Mouse (Mus musculus): ENCODE measurements around the gene Jpt1. TPM values are rescaled to one million over a fixed set of nuclear protein-coding genes. Genes with fewer than 3 reads are reported as not detected.

Jpt1 gene
- 100 to 1,000 TPM; 110 TPM for total RNA-seq (2021)
- 116 and 124 TPM in 2 replicates for polyA plus RNA-seq (2012; rRNA removed)
- long read RNA-seq, partial matches to known transcripts = 0 of 6 reads
- long read RNA-seq, other reads (novel, unspliced or antisense) = 5 of 6 reads

DNA sequence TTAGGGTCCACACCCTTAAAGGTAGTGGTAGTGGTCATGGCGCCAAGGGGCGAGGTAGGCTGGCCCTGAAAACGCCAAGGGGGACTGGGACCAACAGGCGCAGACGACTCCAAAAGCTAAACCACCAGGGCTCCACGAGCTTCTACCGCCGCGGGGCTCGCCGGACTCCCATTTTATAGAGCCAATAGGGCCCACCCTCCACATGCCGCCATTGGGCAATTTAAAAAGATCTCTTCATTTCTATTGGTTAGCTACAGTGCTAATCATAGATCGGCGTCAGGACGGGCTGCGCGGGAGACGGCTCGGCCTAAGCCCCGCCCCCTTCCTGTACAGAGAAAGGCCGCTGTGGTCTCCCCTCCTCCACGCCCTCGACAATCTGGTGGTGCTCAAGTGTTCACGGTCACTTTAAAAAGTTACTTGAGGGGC, at the start of gene Jpt1:
Jpt1 (minus strand) TSS at position 150 of the 426 bp plus-strand sequence.
- Histone ChIP-seq H3K27ac (peak within 1 kb of the TSS; percentile 75), H3K79me2 (replicated peaks; ENCODE audit: control insufficient read depth, insufficient read depth, low read length) (no peaks in the 10 kb centered on the region; the same call in 1 of the 2 replicates), H3K27me3 (ENCODE audit: control insufficient read depth, insufficient read depth, low read length) (no peaks in the 10 kb centered on the region), H3K4me1 (ENCODE audit: control insufficient read depth, insufficient read depth, low read length) (peaks cover 18% of the 10 kb centered on the region), H3K9ac (ENCODE audit: low read depth, low read length) (peak within 1 kb of the TSS; percentile 90), H3K4me3 (peak within 1 kb of the TSS; percentile 94), H3K36me3 (ENCODE audit: control insufficient read depth, insufficient read depth, low read length) (no peaks in the 10 kb centered on the region)
- TF ChIP-seq CTCF (IDR thresholded peaks at IDR 0.05) (no peak), POLR2A (IDR thresholded peaks at IDR 0.05; ENCODE audit: insufficient read depth, low read depth, low read length) (peak; percentile 100), EP300 (IDR thresholded peaks at IDR 0.05; ENCODE audit: insufficient read depth, low read depth, low read length) (peak; percentile 52; the same call in 1 of the 2 replicates)
- whole genome bisulfite sequencing = under 1% methylated on average over 24 of the region's 24 CpGs
- DNase-seq = peak; percentile 96 to 97
- intact Hi-C loops (cut with DNase I) = loop anchor here (1.0 kb wide), 1 partner anchor 21 kb away; no protein-coding TSS in a partner anchor

DNA sequence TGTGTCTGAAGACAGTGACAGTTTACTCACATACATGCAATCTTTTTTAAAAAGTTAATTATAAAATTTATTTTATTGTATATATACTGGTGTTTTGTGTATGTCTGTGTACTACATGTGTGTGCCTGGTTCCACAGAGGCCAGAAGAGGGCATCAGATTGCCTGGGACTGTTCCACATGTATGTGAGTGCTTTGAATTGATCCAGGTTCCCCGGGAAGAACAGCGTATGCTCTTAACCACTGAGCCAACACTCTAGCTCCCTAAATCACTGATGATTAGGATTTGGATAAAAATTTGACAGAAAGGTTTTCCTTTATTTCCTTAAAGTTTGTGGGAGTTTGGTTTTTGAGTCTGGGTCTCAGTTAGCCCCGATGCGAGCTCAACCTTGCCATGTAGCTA, 49.2 kb upstream of the Jpt1 start:
- WGBS = 35% methylated on average over 4 of the region's 4 CpGs
- no peak overlapping the region for H3K9ac ChIP-seq (ENCODE audit: low read depth, low read length)
- no peak for DNase-seq
- no peaks in the 10 kb centered on the region for H3K79me2 ChIP-seq (replicated peaks; ENCODE audit: control insufficient read depth, insufficient read depth, low read length)
- TF ChIP-seq EP300 (IDR thresholded peaks at IDR 0.05; ENCODE audit: insufficient read depth, low read depth, low read length) (no peak), CTCF (IDR thresholded peaks at IDR 0.05) (peak; percentile 33)
- peaks cover 1% of the 10 kb centered on the region; the same call in 1 of the 2 replicates for H3K4me1 ChIP-seq (ENCODE audit: control insufficient read depth, insufficient read depth, low read length)
- no peaks in the 10 kb centered on the region for H3K36me3 ChIP-seq (ENCODE audit: control insufficient read depth, insufficient read depth, low read length)
- H3K27ac ChIP-seq = peak overlapping the region; percentile 99
- intact Hi-C loops (cut with DNase I) = no loop called here
- peak overlapping the region; percentile 83 for H3K4me3 ChIP-seq
- H3K27me3 ChIP-seq (ENCODE audit: control insufficient read depth, insufficient read depth, low read length) = no peaks in the 10 kb centered on the region

GRCm38 (mm10) chr11:115555717-115556116, 41.5 kb upstream of the Jpt1 start:
- TF ChIP-seq CTCF (IDR thresholded peaks at IDR 0.05) (no peak), POLR2A (IDR thresholded peaks at IDR 0.05; ENCODE audit: insufficient read depth, low read depth, low read length) (no peak), EP300 (IDR thresholded peaks at IDR 0.05; ENCODE audit: insufficient read depth, low read depth, low read length) (no peak)
- DNase-seq = no peak
- H3K79me2 ChIP-seq (replicated peaks; ENCODE audit: control insufficient read depth, insufficient read depth, low read length) = no peaks in the 10 kb centered on the region
- intact Hi-C loops (cut with DNase I) = no loop called here
- 80% methylated on average over 17 of the region's 17 CpGs for WGBS
- no peaks in the 10 kb centered on the region for H3K4me1 ChIP-seq (ENCODE audit: control insufficient read depth, insufficient read depth, low read length)
- no peak overlapping the region for H3K27ac ChIP-seq
- no peaks in the 10 kb centered on the region for H3K27me3 ChIP-seq (ENCODE audit: control insufficient read depth, insufficient read depth, low read length)
- H3K4me3 ChIP-seq = no peak overlapping the region
- no peaks in the 10 kb centered on the region for H3K36me3 ChIP-seq (ENCODE audit: control insufficient read depth, insufficient read depth, low read length)
- no peak overlapping the region for H3K9ac ChIP-seq (ENCODE audit: low read depth, low read length)

GRCm38 (mm10) chr11:115552783-115553182, 38.6 kb upstream of the Jpt1 start:
- H3K27me3 ChIP-seq (ENCODE audit: control insufficient read depth, insufficient read depth, low read length) = no peaks in the 10 kb centered on the region
- no peaks in the 10 kb centered on the region for H3K4me1 ChIP-seq (ENCODE audit: control insufficient read depth, insufficient read depth, low read length)
- no peaks in the 10 kb centered on the region for H3K36me3 ChIP-seq (ENCODE audit: control insufficient read depth, insufficient read depth, low read length)
- no peak overlapping the region for H3K27ac ChIP-seq
- no peak overlapping the region for H3K9ac ChIP-seq (ENCODE audit: low read depth, low read length)
- TF ChIP-seq CTCF (IDR thresholded peaks at IDR 0.05) (peak; percentile 75), POLR2A (IDR thresholded peaks at IDR 0.05; ENCODE audit: insufficient read depth, low read depth, low read length) (no peak)
- 66% methylated on average over 4 of the region's 4 CpGs for WGBS
- no peak for DNase-seq
- H3K4me3 ChIP-seq = no peak overlapping the region
- intact Hi-C loops (cut with DNase I) = loop anchor here (5.0 kb wide), 1 partner anchor 170 kb away; no protein-coding TSS in a partner anchor
- H3K79me2 ChIP-seq (replicated peaks; ENCODE audit: control insufficient read depth, insufficient read depth, low read length) = no peaks in the 10 kb centered on the region

DNA sequence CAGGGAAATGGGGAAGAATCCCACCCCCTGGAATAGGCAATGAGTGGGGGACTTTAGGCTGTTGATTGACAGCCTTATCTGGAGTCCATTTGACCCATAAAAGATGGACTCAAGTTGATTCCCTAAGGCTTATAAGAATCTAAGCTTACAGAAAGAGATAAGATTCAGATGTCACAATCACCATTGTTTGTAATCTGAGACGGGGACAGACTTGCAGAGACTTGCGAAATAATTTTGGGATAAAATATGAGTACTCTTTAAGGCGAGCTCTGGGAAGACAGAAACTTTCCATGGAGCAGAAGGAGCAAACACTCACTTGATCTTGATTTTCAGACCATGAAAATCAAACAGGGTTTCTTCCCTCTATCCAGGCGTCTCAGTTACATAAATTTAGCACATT, 29.4 kb upstream of the Jpt1 start:
- no peaks in the 10 kb centered on the region for H3K36me3 ChIP-seq (ENCODE audit: control insufficient read depth, insufficient read depth, low read length)
- H3K9ac ChIP-seq (ENCODE audit: low read depth, low read length) = no peak overlapping the region
- H3K27ac ChIP-seq = no peak overlapping the region
- WGBS = 60% methylated on average over 4 of the region's 4 CpGs
- H3K79me2 ChIP-seq (replicated peaks; ENCODE audit: control insufficient read depth, insufficient read depth, low read length) = no peaks in the 10 kb centered on the region
- DNase-seq = no peak
- H3K4me1 ChIP-seq (ENCODE audit: control insufficient read depth, insufficient read depth, low read length) = no peaks in the 10 kb centered on the region
- TF ChIP-seq POLR2A (IDR thresholded peaks at IDR 0.05; ENCODE audit: insufficient read depth, low read depth, low read length) (no peak), CTCF (IDR thresholded peaks at IDR 0.05) (no peak), EP300 (IDR thresholded peaks at IDR 0.05; ENCODE audit: insufficient read depth, low read depth, low read length) (no peak)
- no peak overlapping the region for H3K4me3 ChIP-seq
- H3K27me3 ChIP-seq (ENCODE audit: control insufficient read depth, insufficient read depth, low read length) = no peaks in the 10 kb centered on the region
- intact Hi-C loops (cut with DNase I) = no loop called here

DNA sequence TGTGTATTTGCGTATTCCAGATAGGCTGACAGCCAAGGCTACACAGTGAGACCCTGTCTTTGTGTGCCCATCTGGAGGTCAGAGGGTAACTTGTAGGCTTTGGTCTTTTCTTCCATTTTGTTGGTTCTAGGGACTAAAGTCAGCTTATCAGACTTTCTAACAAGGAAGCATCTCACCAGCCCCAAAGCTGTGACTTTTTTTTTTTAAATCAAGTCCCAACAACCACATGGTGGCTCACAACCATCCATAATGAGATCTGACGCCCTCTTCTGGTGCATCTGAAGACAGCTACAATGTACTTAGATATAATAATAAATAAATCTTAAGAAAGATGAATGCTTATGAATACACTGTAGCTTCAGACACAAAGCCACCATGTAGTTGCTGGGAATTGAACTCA, 23.9 kb upstream of the Jpt1 start:
- intact Hi-C loops (cut with DNase I) = no loop called here
- WGBS = 68% methylated on average over 2 of the region's 2 CpGs
- Histone ChIP-seq H3K4me1 (ENCODE audit: control insufficient read depth, insufficient read depth, low read length) (peaks cover 3% of the 10 kb centered on the region; the same call in 1 of the 2 replicates), H3K4me3 (no peak overlapping the region), H3K27me3 (ENCODE audit: control insufficient read depth, insufficient read depth, low read length) (no peaks in the 10 kb centered on the region), H3K9ac (ENCODE audit: low read depth, low read length) (no peak overlapping the region), H3K79me2 (replicated peaks; ENCODE audit: control insufficient read depth, insufficient read depth, low read length) (no peaks in the 10 kb centered on the region; the same call in 1 of the 2 replicates), H3K27ac (no peak overlapping the region), H3K36me3 (ENCODE audit: control insufficient read depth, insufficient read depth, low read length) (peaks cover 18% of the 10 kb centered on the region)
- no peak for DNase-seq
- TF ChIP-seq CTCF (IDR thresholded peaks at IDR 0.05) (peak; percentile 48), POLR2A (IDR thresholded peaks at IDR 0.05; ENCODE audit: insufficient read depth, low read depth, low read length) (no peak)

Measured in heart, adult 2 months (tissue).